Mouse (Mus musculus): Measurements from ENCODE around the gene Rgs14. TPM values are rescaled to one million over a fixed set of nuclear protein-coding genes. Genes with fewer than 3 reads are reported as not detected.

The Rgs14 gene
- polyA plus RNA-seq, 1 experiment from 2014 or later, result 1.4 TPM

DNA sequence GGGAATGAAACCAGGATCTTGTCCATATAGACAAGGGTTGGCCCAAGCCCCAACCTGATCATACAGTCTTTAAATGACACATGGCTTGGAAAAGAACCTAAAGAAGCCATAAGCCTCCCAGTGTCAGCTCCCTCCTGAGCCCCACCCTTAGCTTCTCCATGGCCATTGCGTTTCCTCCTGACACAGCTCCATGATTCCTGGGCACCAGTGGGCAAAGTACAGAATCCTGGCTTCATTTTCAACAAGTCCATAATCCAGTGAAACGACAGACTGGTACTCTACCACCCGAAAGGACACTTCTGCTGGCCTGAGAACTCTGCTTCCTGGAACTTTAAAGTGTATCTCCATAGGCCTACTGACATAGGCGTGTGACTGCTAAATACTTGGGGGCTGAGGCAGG lies 37.8 kb downstream of the Rgs14 start:
- no peak for ATAC-seq (ENCODE audit: insufficient number of reproducible peaks, insufficient read depth, low FRiP score, low TSS enrichment, low read depth)
- Histone ChIP-seq H3K9ac (no peak overlapping the region), H3K9me3 (no peaks in the 10 kb centered on the region), H3K27ac (no peak overlapping the region), H3K4me3 (no peak overlapping the region), H3K36me3 (no peaks in the 10 kb centered on the region), H3K27me3 (peaks cover 14% of the 10 kb centered on the region), H3K4me1 (peaks cover 6% of the 10 kb centered on the region), H3K4me2 (no peak overlapping the region)
- 81% methylated on average over 4 of the region's 4 CpGs for WGBS

GRCm38 (mm10) chr13:55408546-55409120 lies 39.1 kb downstream of the Rgs14 start:
- H3K4me2 ChIP-seq, result no peak overlapping the region
- peaks cover 21% of the 10 kb centered on the region for H3K27me3 ChIP-seq
- no peaks in the 10 kb centered on the region for H3K36me3 ChIP-seq
- WGBS, result 86% methylated on average over 19 of the region's 19 CpGs
- H3K4me3 ChIP-seq, result no peak overlapping the region
- H3K9me3 ChIP-seq, result no peaks in the 10 kb centered on the region
- ATAC-seq (ENCODE audit: insufficient number of reproducible peaks, insufficient read depth, low FRiP score, low TSS enrichment, low read depth), result no peak
- H3K4me1 ChIP-seq, result peaks cover 6% of the 10 kb centered on the region
- H3K27ac ChIP-seq, result no peak overlapping the region
- H3K9ac ChIP-seq, result no peak overlapping the region

DNA sequence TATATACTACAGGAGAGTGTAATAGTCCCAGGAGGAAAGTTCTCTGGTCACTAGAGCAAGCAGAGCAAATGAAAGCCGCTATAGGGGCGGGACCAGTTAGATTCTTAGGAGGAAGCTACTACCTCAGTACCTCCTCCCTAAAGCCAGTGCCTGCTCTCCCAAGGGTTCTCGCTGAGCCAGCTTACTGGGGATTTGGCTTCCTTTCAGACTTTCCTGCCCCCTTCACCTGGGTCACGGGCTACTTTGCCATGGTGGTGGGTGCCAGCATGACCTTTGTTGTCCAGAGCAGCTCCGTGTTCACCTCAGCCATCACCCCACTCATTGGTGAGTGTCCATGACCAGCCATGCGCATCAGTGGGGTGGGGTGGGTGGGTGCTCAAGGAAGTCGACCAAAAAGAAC lies 42.3 kb downstream of the Rgs14 start:
- H3K9ac ChIP-seq, result no peak overlapping the region
- H3K27me3 ChIP-seq, result peaks cover 32% of the 10 kb centered on the region
- 78% methylated on average over 7 of the region's 7 CpGs for WGBS
- H3K4me2 ChIP-seq, result no peak overlapping the region
- H3K9me3 ChIP-seq, result no peaks in the 10 kb centered on the region
- peaks cover 10% of the 10 kb centered on the region for H3K4me1 ChIP-seq
- no peak for ATAC-seq (ENCODE audit: insufficient number of reproducible peaks, insufficient read depth, low FRiP score, low TSS enrichment, low read depth)
- H3K27ac ChIP-seq, result no peak overlapping the region
- H3K36me3 ChIP-seq, result no peaks in the 10 kb centered on the region
- H3K4me3 ChIP-seq, result no peak overlapping the region

GRCm38 (mm10) chr13:55412643-55413307 lies 43.2 kb downstream of the Rgs14 start:
- no peak overlapping the region for H3K4me2 ChIP-seq
- WGBS, result 82% methylated on average over 13 of the region's 13 CpGs
- H3K4me3 ChIP-seq, result no peak overlapping the region
- H3K27me3 ChIP-seq, result peaks cover 40% of the 10 kb centered on the region
- no peak overlapping the region for H3K9ac ChIP-seq
- H3K4me1 ChIP-seq, result peaks cover 10% of the 10 kb centered on the region
- H3K36me3 ChIP-seq, result no peaks in the 10 kb centered on the region
- no peaks in the 10 kb centered on the region for H3K9me3 ChIP-seq
- no peak overlapping the region for H3K27ac ChIP-seq
- ATAC-seq (ENCODE audit: insufficient number of reproducible peaks, insufficient read depth, low FRiP score, low TSS enrichment, low read depth), result no peak

GRCm38 (mm10) chr13:55413333-55413732 lies 43.8 kb downstream of the Rgs14 start:
- Histone ChIP-seq H3K27me3 (peaks cover 44% of the 10 kb centered on the region), H3K36me3 (no peaks in the 10 kb centered on the region), H3K27ac (no peak overlapping the region), H3K4me2 (no peak overlapping the region), H3K9ac (no peak overlapping the region), H3K9me3 (no peaks in the 10 kb centered on the region), H3K4me3 (no peak overlapping the region), H3K4me1 (peaks cover 13% of the 10 kb centered on the region)
- 82% methylated on average over 12 of the region's 12 CpGs for WGBS
- ATAC-seq (ENCODE audit: insufficient number of reproducible peaks, insufficient read depth, low FRiP score, low TSS enrichment, low read depth), result no peak

- ATAC-seq (ENCODE audit: insufficient number of reproducible peaks, insufficient read depth, low FRiP score, low TSS enrichment, low read depth), result no peak
- WGBS, result 7% methylated on average over 41 of the region's 41 CpGs
- H3K9ac ChIP-seq, result peak within 1 kb of the TSS; percentile 73
These were observed 45.3 kb downstream of the Rgs14 start, which contains the start of gene Pfn3 for GRCm38 (mm10) chr13:55414743-55415380. Gene Pfn3 (minus strand): TSS chr13:55415232.

GRCm38 (mm10) chr13:55418004-55418403 lies 48.5 kb downstream of the Rgs14 start:
- peak; percentile 49; the same call in 1 of the 2 replicates for ATAC-seq (ENCODE audit: insufficient number of reproducible peaks, insufficient read depth, low FRiP score, low TSS enrichment, low read depth)
- H3K36me3 ChIP-seq, result no peaks in the 10 kb centered on the region
- no peak overlapping the region for H3K4me3 ChIP-seq
- H3K4me2 ChIP-seq, result peak overlapping the region; percentile 30
- H3K27ac ChIP-seq, result no peak overlapping the region
- H3K4me1 ChIP-seq, result peaks cover 24% of the 10 kb centered on the region
- WGBS, result 12% methylated on average over 12 of the region's 12 CpGs
- no peaks in the 10 kb centered on the region for H3K9me3 ChIP-seq
- peak overlapping the region; percentile 56; the same call in 1 of the 2 replicates for H3K9ac ChIP-seq
- peaks cover 78% of the 10 kb centered on the region for H3K27me3 ChIP-seq

More at GRCm38 (mm10) chr13:55414743-55415380, 45.3 kb downstream of the Rgs14 start, which contains the start of gene Pfn3:
- H3K27ac ChIP-seq, result no peak within 1 kb of the TSS
- H3K4me2 ChIP-seq, result peak within 1 kb of the TSS; percentile 76
- H3K27me3 ChIP-seq, result peaks cover 55% of the 10 kb centered on the region
- no peaks in the 10 kb centered on the region for H3K9me3 ChIP-seq
- peak within 1 kb of the TSS; percentile 44 for H3K4me3 ChIP-seq
- H3K36me3 ChIP-seq, result no peaks in the 10 kb centered on the region
- H3K4me1 ChIP-seq, result peaks cover 14% of the 10 kb centered on the region

- Histone ChIP-seq H3K4me1 (peaks cover 24% of the 10 kb centered on the region), H3K4me3 (no peak overlapping the region), H3K4me2 (no peak overlapping the region), H3K9me3 (no peaks in the 10 kb centered on the region), H3K9ac (no peak overlapping the region), H3K27ac (no peak overlapping the region), H3K27me3 (peaks cover 66% of the 10 kb centered on the region), H3K36me3 (no peaks in the 10 kb centered on the region)
- no peak for ATAC-seq (ENCODE audit: insufficient number of reproducible peaks, insufficient read depth, low FRiP score, low TSS enrichment, low read depth)
- 78% methylated on average over 5 of the region's 5 CpGs for WGBS
These were observed 49.6 kb downstream of the Rgs14 start for GRCm38 (mm10) chr13:55419142-55419541.

- H3K4me3 ChIP-seq, result peak overlapping the region; percentile 27
- H3K4me2 ChIP-seq, result peak overlapping the region; percentile 55
- H3K9me3 ChIP-seq, result no peaks in the 10 kb centered on the region
- 0 out of 2 replicates have a peak overlapping the region, but pooled peaks have one; percentile 16 for H3K9ac ChIP-seq
- 30% methylated on average over 51 of the region's 51 CpGs for WGBS
- peaks cover 57% of the 10 kb centered on the region for H3K27me3 ChIP-seq
- H3K36me3 ChIP-seq, result no peaks in the 10 kb centered on the region
- H3K27ac ChIP-seq, result no peak overlapping the region
- ATAC-seq (ENCODE audit: insufficient number of reproducible peaks, insufficient read depth, low FRiP score, low TSS enrichment, low read depth), result peak; percentile 54; the same call in 1 of the 2 replicates
- peaks cover 15% of the 10 kb centered on the region for H3K4me1 ChIP-seq
These were observed 50.7 kb downstream of the Rgs14 start for GRCm38 (mm10) chr13:55420018-55420932.

DNA sequence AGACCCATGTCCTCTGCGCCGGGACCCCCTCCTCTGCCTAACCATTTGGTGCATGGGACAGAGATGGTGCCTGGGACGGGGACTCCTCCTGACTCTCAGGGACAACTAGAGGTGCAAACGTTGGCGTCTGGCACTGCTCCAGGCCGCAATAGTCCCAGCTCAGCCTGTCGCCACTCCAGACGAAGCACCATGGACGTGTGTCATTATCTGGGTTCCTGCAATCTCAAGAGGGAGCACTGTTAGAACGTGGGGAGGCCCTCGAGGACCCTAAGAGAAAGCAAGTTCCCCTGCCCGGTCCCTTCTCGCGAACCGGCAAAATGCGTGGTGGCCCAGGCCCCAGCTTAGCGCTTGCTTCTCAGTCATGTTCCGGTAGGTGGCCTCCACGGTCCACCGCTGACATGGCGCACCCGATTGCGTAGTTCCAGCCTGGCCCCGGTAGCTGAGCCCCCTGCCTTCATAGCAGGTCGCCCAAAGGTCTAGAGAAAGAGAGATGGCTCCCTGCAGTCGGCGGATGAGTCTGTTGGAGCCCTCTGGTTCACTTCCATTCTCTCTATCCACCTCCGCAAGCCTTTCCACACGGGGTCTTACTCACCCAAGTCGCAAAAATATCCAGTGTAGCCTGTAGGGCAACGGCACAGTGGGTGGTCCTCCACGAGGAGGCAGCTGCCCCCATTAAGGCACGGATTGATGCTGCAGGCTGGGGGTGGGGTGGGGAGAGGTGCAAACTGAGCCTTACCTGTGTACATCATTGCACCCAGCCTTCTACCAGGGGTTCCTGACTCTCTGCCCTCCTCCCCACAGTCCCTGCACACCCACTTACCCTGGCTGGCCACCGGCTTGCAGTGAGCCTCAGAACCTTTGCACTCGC lies 51.6 kb downstream of the Rgs14 start:
- ATAC-seq (ENCODE audit: insufficient number of reproducible peaks, insufficient read depth, low FRiP score, low TSS enrichment, low read depth), result peak; percentile 53; the same call in 1 of the 2 replicates
- no peaks in the 10 kb centered on the region for H3K36me3 ChIP-seq
- peaks cover 57% of the 10 kb centered on the region for H3K27me3 ChIP-seq

More for the DNA sequence above, 51.6 kb downstream of the Rgs14 start:
- peaks cover 14% of the 10 kb centered on the region for H3K4me1 ChIP-seq
- no peak overlapping the region for H3K27ac ChIP-seq
- peak overlapping the region; percentile 55 for H3K4me2 ChIP-seq
- H3K9ac ChIP-seq, result no peak overlapping the region
- WGBS, result 12% methylated on average over 35 of the region's 35 CpGs
- peak overlapping the region; percentile 27 for H3K4me3 ChIP-seq
- H3K9me3 ChIP-seq, result no peaks in the 10 kb centered on the region

All from embryonic facial prominence, embryonic 13.5 days (tissue).